Mouse (Mus musculus) thymus, postnatal 0 days (tissue): ENCODE results near the gene Unc13b. TPM values are rescaled to one million over a fixed set of nuclear protein-coding genes. Genes with fewer than 3 reads are reported as not detected.

Source experiments
- DNase-seq: peaks from one replicate; pipeline ENCODE4 v3.0.0-alpha.2; 2015; ENCODE audit warnings: low spot score
- polyA plus RNA-seq: library from polyadenylated mRNA; unstranded; fragments of >200 nt; fragmentation: Nextera tagmentation; extraction: Ambion mirVana; gene quantifications from 2 replicates; pipeline ENCODE4 v1.2.1, GENCODE M21; 2015

The Unc13b gene
- polyA plus RNA-seq, 1 experiment from 2014 or later = 0.29 TPM

DNA sequence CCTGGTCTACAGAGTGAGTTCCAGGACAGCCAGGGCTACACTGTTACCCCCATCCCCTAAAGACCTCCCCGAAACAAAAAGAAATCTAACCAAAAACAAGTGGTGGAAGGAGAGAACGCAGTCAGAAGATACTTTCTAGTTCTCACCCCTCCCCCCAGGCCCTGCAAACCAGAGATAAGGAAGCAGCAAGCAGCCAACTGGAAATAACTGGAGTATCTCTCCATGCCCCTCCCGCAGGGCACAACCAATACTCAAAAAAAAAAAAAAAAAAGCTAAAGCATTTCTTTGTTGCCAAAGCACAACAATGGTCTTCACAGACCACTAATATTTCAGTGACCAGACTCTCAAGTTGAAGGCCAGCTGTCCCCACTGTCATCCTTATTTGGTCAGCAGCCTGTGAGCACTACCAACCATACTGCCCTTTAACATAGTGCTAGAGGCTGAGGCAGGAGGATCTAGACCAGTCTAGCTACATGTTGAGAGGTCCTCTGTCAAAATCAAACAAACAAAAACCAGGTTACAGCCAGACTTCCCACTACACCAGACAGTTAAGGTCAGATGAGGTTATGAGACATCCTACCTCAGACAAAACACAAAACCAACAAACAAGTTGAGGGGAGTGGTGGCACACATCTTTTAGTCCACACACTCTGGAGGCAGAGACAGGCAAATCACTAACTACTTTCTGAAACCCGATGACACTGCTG lies 20.7 kb upstream of the Unc13b start:
- DNase-seq = no peak

DNA sequence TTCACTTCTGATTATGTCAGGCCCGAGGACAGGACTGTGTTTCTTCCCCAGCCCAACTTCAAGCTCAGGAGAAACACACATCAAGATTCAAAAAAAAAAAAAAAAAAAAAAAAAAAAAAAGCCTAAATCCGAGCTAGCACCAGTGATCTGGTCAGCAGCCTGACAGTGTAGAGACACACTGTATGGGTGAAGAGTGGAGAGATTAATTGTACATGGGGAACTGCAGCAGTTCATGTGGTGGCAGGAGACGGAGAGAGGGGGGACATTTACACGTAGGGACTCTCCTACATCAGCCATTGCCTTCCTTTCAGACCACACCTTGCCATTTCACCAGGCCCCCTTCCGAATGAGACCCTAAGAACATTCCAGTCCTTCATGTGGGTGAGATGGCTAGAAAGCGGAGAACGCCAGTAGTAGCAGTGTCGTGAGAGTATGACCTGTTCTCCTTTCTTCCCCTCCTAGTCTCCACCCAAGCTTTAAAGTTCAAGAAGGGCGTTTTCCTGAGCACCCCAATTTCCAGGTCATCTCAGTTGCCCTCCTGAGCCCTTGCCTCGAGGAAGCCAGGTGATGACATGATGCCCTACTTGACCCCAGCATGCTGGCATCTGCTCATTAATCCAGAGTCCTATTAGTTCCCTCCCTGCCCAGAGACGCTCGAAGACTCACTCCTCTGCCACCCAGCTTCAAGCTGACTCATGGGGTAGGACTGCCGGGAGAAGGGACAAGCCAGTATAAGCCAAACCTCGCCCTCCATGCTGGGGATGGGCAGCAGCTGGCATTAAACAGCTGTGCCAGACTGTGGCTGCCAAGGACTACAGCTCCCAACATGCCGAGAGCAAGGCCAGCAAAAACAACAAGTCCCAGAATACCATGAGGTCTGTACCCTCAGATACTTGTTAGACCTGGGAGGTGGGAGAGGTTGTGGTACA lies 19.9 kb upstream of the Unc13b start:
- no peak for DNase-seq

DNA sequence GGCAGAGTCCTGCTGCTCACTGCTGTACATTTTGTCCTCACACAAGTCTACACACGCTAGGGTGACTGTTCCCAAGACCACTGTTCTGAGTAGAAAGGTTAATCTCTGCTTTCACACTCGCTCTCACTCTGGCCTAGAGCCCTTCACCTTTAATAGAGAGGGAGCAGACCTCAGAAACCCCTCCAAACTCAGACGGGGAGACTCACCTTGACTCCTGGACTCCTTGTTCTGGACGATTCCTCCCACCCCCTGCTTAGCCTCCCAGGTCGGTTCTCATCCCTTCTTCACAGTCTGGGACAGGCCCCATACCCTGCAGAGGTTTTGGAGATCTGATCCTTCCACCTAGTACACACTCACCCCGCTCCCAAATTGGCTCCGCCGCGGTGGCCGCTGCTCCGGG lies 19.1 kb upstream of the Unc13b start:
- DNase-seq = no peak

DNA sequence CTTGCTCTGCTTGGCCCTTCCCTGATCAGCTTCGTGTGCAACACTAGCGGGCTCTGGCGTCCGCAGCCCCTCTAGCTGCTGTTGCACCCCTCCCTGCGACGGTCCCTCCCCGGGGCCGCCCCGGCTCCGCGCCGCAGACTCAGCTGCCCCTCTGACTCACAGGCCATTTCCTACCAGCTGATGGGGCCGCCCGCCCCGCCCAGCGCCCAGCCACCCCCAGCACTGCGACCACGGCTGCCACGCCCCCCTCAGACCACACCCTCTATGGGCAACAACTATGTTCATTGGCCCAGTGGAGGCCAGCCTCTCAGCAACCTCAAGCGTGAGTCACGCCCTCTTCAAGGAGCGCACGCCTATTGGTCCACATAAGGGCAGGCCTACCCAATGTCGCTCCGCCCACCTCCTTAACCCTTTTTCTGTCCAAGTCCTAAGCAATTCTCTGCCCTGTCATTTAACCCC lies 18.6 kb upstream of the Unc13b start:
- peak; percentile 94 for DNase-seq

DNA sequence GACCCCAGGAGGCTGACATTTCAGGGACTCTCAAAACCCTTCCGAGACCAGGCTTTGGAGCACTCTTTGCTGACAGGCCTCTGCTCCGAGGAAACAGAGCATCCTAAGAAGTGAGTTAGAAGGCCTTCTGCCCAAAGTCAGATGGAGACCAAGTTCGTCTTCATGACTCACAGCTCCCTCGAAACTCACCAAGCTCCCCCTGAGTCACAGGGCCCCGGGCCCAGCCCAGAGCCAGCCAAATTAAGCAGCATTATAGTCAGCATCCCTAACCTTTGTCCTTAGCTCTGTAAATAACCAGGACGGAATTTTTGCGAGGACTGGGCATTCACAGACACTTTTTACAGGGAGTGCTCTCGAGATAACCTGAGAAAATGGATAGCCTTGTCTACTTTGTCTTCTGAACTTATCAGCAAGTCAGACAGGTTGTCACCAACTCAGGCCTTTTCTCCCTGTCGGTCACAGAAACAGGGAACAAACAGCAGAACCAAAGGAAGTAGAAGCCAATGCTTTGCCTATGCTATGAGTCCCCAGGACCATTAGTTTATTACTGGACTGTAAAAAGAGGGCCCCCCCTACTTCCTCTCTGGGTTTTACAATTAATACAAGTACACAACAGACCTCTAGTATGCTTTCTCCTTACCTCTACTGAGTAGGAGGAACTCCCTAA lies 17.7 kb upstream of the Unc13b start:
- DNase-seq = no peak

DNA sequence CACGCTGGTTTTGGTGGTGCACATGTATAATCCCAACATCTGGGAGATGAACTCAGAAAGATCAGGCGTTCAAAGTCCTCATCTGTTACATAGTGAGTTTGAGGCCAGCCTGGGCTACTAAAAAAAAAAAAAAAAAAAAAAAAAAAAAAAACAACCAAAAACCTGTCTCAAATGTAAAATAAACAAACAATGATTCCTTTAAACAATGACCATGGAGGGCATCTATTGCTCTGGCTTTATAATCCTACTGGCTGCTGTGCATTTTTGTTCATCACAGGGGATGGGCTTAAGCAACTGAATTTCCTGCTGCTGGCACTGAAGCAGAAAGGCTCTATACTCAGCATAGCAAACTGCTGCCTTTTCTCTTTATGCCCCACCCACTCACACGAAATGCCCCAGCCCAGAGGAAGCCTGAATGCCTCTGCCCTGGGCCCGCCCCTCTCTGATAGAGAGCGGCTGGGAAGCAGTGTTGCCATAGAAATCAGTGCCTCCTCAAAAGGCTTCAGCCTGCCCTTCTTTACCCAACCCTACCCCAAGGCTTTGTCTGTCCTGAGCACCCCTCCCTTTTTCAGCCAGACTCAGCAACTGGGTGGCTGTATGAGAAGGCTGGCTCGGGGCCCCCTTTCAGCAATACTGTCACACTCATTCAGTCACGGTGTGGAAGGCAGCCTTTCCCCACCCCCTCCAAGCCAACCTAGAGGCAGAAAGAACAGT lies 15.0 kb upstream of the Unc13b start:
- peak; percentile 58 for DNase-seq

DNA sequence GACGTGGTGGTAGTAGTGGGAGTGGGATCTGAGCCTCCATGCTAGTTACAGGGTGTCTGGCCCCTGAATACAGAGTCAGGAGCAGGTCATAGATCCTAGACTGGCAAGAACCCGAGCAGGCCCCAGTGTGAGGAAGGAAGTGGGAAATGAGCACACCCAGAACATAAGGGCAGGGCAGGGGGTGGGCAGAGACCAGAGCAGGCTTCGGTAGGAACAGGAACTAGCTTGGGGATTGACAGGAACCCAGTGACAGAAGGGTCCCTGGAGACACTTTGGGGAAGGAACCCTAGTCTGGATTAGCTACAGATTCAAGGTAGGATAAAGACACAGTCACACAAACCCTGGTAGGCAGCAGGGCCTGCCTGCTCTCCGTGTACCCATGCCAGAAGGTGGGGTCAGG lies 14.1 kb upstream of the Unc13b start:
- no peak for DNase-seq

DNA sequence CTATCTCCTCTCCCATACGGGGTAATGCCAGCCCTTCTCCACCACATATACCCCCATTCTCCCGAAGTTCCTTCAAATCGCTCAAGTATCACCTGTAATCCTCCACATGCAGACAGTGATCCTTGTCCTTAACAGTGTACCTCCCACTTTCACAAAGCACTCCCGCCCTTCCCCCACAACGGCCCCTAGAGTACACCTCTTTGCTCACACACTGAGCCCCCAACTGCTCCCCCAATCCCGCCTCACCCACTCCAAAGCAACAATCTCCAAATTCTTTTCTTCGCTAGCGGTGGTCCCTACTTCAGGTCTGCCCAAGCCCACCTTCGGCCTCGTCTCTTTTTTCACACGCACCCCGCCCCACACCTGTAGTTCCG lies 13.5 kb upstream of the Unc13b start:
- no peak for DNase-seq

DNA sequence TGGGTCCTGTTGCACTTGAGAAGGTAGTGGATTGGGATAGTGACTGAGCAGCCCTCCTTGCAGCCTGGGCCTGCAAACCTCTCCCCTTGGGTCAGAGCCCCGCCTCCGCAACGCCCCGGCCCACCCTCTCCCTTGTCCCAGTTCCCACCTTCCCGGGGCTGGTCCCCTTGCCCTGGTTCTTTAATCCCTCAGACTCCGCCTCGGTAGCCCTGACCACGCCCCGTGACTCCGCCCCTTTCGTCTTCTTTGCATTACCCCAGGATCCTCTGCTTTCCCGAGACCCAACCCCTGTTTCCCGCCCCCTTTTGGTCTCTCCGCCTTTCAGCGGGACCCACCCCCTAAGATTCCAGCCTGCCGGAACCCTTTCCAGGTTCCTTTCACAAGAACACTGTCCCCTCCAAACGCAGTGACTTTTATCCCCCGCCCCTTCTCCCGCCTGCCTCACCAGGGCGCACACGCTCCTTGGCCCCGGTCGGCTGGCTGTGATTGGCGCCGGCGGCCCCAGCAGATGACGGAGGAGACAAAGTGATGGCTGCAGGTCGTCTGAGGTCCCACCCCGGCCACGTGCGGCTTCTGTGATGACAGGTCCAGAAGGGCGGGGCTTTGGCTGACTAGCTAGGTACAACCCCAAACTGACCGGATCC lies 13.0 kb upstream of the Unc13b start, which contains the start of gene Fam214b:
Fam214b (minus strand) TSS at position 562 of the 644 bp plus-strand sequence.
- DNase-seq = peak; percentile 80

DNA sequence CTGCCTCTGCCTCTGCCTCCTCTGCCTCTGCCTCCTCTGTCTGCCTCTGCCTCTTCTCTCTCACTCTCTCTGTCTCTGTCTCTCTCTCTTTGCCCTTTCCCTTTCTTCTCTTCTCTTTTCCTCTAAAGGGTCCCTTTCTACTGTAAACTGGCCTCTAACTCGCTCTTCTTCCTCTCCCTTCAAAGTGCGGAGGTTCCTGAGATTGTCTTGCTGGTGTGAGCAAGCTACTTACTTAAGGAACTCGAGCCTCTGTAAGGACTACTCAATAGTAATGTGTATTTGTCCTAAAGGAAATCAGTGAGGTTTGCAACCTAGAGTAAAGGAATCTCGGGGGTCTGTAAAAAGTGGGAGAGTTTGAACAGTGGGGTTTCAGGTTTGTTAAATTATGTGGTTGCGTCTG lies 12.1 kb upstream of the Unc13b start:
- DNase-seq = no peak

DNA sequence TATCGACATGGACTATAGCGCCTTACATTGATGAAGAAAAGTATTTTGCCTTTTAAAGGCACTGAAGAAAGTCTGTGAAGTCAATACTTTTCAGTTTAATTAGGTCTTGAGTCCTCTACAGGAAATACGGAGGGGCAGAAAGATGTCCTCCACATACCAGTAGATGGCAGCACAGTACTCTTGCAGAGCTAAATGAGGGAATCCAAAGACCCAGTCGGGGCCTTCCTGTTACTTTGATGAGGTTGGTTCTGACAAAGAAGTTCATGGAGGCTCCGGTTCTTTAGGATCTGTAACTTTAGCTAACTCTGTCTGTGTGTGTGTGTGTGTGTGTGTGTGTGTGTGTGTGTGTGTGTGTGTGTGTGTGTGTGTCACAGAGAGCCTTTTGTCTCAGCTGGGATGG lies 11.5 kb upstream of the Unc13b start:
- peak; percentile 82 for DNase-seq

DNA sequence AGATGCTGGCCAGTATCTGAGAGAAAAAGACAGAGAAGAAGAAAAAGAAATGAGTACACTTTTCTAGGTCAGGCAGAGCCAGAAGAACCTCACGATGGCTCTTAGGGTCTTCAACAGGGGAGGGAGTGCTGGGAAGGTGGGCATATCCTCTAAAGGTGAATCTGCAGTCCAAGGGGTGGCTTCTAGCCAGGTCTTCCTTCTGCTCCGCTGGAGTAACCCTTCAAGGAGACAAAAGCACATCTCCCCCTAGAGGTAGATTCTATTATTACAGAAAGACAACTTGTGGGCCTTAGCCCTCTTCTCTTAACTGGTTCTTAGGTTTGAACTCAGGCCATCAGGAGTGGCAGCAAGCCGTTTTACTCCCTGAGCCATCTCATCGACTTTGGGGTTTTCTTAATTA lies 6.1 kb upstream of the Unc13b start:
- DNase-seq = peak; percentile 66

DNA sequence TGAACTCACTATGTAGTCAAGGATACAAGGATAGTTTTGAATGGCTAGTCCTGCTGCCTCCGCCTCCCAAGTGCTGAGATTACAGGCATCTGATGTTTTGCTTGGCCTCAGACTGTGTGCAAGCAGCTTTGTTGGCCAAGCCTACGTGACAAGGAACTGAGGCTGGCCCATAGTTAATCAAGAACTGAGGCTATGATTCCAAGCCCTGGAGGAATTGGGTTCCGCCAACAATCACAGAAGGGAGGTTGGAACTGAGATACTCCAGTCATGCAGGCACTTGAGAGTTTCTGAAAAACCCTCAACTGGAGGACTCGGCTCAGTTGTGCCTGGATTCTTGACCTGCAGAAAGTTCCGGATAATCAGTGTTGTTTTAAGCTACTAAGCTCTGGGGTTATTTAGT lies 1.1 kb upstream of the Unc13b start:
- no peak for DNase-seq

DNA sequence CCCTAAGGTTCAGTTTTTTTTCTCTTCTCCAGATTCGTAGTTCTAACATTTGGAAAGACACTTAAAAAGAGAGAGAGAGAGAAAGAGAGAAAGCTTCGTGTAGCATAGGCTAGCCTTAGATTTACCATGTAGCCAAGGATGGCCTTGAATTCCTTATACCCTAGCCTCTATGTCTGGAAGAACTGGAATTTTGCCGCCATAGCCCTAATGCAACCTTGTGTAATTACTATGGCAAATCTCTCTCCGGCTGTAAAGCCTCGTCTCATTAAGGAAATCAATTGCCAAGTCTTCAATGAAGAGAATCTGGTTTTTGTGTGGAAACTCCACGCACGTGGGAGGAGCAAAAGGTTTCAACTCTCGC lies 381 bp upstream of the Unc13b start:
- no peak for DNase-seq

DNA sequence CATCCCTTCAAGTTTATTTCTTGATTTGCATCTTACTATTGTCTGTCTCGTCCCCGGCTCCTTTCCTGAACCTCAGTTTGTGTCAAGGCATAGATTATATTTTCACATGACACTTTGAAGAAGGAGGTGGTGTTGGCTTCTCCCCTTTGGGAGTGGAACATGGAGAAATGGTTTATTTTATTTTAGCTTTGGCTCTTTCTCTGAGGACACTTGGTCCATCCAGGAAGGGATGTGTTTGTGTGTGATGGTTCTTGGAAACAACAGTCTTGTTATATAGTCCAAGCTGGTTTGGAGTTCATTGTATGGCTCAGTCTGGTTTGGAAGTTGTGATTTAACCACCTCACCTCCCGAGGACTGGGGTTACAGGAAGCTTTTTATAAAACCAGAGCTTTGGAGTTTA lies 944 bp downstream of the Unc13b start:
- no peak for DNase-seq

DNA sequence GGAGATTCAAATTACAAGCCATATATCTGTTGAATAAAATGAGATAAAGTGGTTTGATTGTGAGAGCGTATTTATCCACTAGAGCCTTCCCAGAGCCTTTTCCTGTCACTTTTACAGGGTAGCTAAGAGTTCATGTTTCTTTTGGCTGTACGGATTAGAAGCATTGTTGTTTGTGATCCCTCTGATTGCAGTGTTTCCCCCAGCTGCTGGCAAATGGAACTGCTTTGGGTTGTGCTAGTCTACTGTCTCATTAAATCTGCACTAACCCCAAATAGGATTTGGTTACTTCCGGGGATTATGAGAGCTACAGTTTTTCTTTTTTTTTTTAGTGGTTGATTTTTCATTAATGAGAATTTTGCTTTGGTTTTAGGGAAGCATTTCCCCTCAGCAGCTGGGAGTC lies 1.5 kb downstream of the Unc13b start:
- DNase-seq = no peak

DNA sequence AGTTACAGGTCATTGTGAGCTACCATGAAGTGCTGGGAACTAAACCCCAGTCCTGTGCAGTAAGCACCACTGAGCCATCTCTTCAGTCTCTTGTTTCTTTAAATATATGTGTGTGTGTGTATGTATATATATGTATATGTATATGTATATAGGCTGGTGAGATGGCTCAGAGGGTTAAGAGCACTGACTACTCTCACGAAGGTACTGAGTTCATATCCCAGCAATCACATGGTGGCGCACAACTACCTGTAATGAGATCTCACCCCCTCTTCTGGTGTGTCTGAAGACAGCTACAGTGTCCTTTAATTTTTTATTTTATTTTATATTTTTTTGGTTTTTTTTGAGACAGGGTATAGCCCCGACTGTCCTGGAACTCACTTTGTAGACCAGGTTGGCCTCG lies 6.7 kb downstream of the Unc13b start:
- no peak for DNase-seq

DNA sequence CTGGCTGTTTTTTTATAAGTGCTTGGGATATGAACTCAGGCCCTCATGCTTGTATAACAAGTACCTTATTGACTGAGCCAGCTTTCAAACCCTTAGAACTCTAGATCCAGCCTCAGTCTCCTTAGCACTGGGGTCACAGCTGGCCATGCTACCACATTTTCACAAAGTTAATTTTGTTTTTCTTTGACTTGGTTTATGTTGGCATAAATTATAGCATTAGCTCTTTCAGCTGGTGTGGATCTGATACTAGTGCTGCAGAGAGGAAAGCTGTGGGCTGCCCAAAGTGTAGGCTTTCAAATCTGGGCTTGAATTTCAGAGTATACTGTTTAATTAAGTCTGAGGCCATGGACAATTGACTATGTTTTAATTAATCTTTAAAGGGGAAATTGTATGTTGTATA lies 16.2 kb downstream of the Unc13b start:
- no peak for DNase-seq

DNA sequence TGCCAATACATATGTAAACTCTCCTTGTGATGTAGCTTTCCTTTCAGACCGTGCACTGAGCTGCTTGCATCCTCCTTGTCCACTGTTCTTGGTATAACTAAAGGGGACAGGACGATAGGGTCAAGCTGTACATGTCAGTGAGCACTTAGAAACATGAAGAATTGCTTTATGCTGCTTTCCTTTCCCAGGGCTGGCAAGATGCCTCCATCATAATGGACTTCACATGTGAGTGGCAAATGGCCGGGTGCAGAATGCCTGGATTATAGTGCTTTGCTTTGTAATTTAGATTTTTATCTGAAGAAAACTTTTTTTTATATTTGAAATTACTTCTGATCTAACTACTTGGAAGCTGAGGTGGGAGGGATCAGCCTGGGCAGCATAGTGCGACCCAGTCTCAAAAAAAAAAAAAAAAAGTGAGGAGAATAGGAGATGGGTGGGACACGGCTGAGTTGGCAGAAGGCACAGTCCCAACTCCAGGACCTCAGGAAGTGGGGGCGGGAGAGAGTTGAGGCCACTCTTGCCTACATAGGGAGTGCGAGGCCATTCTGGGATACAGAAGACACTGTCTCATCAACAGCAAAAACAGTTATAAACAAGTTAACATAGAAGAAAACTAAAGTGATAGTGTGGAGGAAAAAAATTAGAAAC lies 19.4 kb downstream of the Unc13b start:
- no peak for DNase-seq

DNA sequence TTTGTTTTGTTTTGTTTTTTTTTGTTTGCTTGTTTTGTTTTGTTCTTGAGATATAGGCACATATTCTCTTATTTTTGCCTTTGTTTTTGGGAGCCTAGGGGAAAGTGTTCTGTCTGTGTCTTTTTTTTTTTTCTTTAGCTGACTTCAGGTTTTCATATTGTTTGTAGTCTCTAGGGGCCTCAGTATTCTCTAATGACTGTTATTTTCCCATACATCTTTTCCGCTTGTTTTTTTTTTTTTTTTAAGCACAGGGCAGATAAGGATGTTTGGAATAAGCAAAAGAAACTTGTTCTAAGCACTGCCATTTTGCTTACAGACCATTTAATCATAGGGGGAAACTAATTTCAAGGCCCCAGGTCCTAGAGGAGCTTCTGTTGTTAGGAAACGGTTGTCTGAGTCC lies 23.7 kb downstream of the Unc13b start:
- no peak for DNase-seq
